Comparison of ENCODE assay signal across 8 mouse cellular contexts in the genomic region with DNA sequence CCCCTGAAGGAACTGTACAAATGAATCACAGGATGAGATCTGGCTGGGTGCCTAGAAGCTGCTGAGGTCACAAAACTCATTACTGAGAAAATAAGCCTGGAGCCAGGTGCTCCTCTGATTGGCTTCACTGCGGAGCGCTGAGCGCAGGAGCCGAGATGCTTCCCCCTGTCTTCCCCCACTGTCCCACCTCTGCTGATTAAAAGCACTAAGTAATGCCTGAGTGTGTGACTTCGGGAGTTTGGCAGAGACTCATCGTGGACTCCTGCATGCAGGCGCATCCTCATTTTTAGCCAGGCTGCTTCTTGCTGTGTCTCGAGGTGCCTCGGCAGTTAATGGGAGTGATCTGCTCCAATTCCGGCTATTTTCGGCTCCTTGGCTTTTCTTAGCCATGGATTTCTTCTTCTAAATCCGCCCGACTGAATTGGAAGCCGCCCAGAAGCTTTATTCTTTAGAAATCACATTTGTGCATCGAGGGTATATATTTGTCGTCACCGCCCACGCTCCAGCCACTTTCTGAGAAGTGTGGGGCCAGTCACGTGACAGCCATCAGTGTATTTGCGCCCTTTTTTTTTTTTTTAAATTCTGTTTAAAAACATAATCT. TPM values are rescaled to one million over a fixed set of nuclear protein-coding genes. Genes with fewer than 3 reads are reported as not detected.
DNase-seq lines count a peak whose midpoint lies in the region.

No protein-coding gene starts in this region.

- 0 out of 2 replicates have a peak, but pooled peaks cover 8% of the 10 kb centered on the region for H3K4me1 ChIP-seq in heart, embryonic 10.5 days

- H3K27ac ChIP-seq in heart, embryonic 10.5 days, result no peak overlapping the region

- WGBS in heart, embryonic 10.5 days, result 80% methylated on average over 20 of the region's 20 CpGs

- intact Hi-C loops in left cerebral cortex, postnatal 36 days (cut with DNase I), result loop anchor here (5.0 kb wide), 1 partner anchor 34 kb away; no protein-coding TSS in a partner anchor

- H3K27me3 ChIP-seq in heart, embryonic 10.5 days (ENCODE audit: insufficient read depth, poor library complexity, severe bottlenecking), result no peaks in the 10 kb centered on the region

- no peaks in the 10 kb centered on the region for H3K9me3 ChIP-seq in heart, embryonic 10.5 days

- no peak overlapping the region for H3K4me3 ChIP-seq in heart, embryonic 10.5 days

- peak; percentile 16 for DNase-seq in heart, adult 8-10 months (ENCODE audit: low spot score)
- DNase-seq in heart, embryonic 10.5 days (ENCODE audit: low spot score), result no peak
- DNase-seq in brain, embryonic 18.5 days (ENCODE audit: low read depth, low spot score), result peak; percentile 52
- DNase-seq in frontal cortex, adult 2 months (ENCODE audit: extremely low spot score in 1 of 2, low spot score in 1 of 2), result peak; percentile 67 to 81
- DNase-seq in kidney, adult 11 months, result peak; percentile 56
- peak; percentile 64 to 71 for DNase-seq in left cerebral cortex, postnatal 36 days (ENCODE audit: low spot score in 2 of 2)
- peak; percentile 76 to 77 for DNase-seq in right cerebral cortex, postnatal 36 days (ENCODE audit: low spot score in 2 of 2)
- no peak for DNase-seq in thymus, postnatal 4 days

- H3K36me3 ChIP-seq in heart, embryonic 10.5 days, result no peaks in the 10 kb centered on the region

RNA-seq across cellular contexts. Expression of a gene that starts 55.3 kb away (rescaled TPM):
- total RNA-seq in heart, adult 8-10 months (2022), result under 1 TPM; 0.19 to 0.66 (median 0.22) TPM
- polyA plus RNA-seq in heart, embryonic 10.5 days (2016; fragmentation: Nextera tagmentation; extraction: Ambion mirVana), result 0.25 and 0.44 TPM in 2 replicates
- 0.08 TPM in 1 of 2 replicates, not detected in the other for polyA plus RNA-seq in frontal cortex, adult 2 months (2012; rRNA removed)
- total RNA-seq in left cerebral cortex, postnatal 36 days (2021), result not detected

Comparison
In these comparisons a context has a peak if more than half of its experiments do, and no peak if none do; other contexts are left out.
1. DNase-seq: peak in heart, adult 8-10 months (single experiment), brain, embryonic 18.5 days (single experiment), frontal cortex, adult 2 months (2 of 2), kidney, adult 11 months (single experiment), left cerebral cortex, postnatal 36 days (2 of 2) and right cerebral cortex, postnatal 36 days (2 of 2); none in heart, embryonic 10.5 days (single experiment) and thymus, postnatal 4 days (single experiment).